Mouse (Mus musculus) kidney, adult 11 months (tissue): Measurements from ENCODE around the gene Fam124a.
"Not testable (repeated sequence)": the region's sequence is repeated elsewhere in the genome, so short reads cannot be mapped to it uniquely, and the experiment has no call there.

Source experiments
- DNase-seq: peaks from one replicate; pipeline ENCODE4 v3.0.0; 2022

The Fam124a gene

GRCm38 (mm10) chr14:62575862-62576261, 20.3 kb downstream of the Fam124a start:
- no peak for DNase-seq

DNA sequence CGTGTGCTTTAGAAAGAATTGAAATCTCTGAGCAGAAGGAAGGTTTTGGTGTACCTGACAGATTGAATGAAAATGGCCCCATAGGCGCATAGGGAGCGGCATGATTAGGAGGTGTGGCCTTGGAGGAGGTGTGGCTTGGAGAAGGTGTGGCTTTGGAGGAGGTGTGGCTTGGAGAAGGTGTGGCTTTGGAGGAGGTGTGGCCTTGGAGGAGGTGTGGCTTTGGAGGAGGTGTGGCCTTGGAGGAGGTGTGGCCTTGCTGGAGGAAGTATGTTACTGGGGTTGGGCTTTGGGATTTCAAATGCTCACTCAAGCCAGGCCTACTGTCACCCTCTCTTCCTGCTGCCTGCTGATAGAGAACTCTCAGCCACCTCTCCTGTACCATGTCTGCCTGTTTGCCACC, 25.4 kb downstream of the Fam124a start:
- DNase-seq = no peak

DNA sequence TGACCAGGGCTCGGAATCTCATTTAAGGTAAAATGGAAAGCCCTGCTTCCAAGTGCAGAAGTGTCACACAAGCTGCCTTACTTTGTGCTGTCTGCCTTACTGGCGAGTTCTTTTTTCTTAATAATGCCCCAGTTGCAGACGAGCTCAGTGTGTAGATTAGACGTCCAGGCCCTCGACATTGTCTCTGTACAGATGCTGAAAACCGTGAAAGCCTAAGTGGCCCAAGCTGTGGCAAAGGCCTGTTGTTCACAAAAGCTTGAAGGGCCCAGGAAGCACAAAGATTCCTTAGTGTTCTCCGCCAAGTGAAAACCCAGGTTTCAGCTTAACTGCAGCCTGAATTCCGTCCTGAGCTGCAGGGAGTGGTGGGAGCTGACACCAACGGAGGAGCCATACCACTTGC, 26.2 kb downstream of the Fam124a start:
- DNase-seq = no peak

- DNase-seq = no peak
Observed at GRCm38 (mm10) chr14:62584637-62585036, 29.1 kb downstream of the Fam124a start.

- DNase-seq = peak; percentile 39
Observed at GRCm38 (mm10) chr14:62585338-62585737, 29.8 kb downstream of the Fam124a start.

GRCm38 (mm10) chr14:62600109-62600522, 44.6 kb downstream of the Fam124a start:
- no peak for DNase-seq

GRCm38 (mm10) chr14:62602271-62602670, 46.7 kb downstream of the Fam124a start:
- DNase-seq = no peak

GRCm38 (mm10) chr14:62602869-62603268, 47.3 kb downstream of the Fam124a start:
- no peak for DNase-seq

GRCm38 (mm10) chr14:62607791-62608196, 52.3 kb downstream of the Fam124a start:
- DNase-seq = no peak

- no peak for DNase-seq
Observed at GRCm38 (mm10) chr14:62609904-62610303, 54.4 kb downstream of the Fam124a start.

DNA sequence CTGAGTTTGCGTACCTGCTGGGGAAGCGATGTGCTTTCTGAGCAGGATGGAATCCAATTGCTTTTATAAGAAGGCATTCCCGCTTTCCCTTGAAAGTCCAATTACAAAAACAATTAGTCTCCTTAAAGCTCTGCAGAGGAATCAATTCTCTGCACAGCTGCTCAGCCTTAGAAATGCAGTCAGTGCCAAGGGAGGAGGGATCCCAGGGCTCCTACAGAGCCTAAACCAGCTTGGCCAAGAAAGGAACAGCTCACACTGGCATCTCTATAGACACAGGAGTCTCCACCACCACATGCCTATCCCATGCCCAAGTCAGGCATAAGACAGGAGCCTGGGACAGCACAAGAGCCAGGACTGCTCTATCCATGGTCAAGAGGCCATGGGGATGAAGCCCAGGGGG, 66.9 kb downstream of the Fam124a start:
- DNase-seq = no peak

DNA sequence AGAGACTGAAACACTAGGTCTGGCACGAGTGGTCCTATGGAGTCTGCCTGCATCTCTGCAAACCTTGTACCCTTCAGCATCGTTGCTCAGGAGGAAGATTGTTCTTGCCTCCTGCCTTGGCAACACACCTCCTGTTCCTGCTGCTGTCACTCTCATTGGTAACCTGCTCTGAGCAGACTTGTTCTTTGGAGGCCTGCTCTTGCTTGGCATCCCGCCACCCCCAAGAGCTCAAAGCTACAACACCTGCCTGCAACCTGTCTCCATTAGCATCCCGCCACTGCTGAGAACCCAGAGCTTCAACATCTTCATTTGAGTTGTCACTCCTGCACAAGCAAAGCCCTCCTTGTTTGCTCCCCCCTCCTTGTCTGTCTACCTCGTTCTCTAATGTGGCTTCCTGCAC, 72.4 kb downstream of the Fam124a start:
- no peak for DNase-seq

GRCm38 (mm10) chr14:62637436-62638344, 82.2 kb downstream of the Fam124a start:
- DNase-seq = no peak

- no peak for DNase-seq
Observed at GRCm38 (mm10) chr14:62638345-62638702, 82.8 kb downstream of the Fam124a start.

- no peak for DNase-seq
Observed at GRCm38 (mm10) chr14:62639111-62639510, 83.6 kb downstream of the Fam124a start.

- DNase-seq = no peak
Observed at GRCm38 (mm10) chr14:62639551-62639950, 84.0 kb downstream of the Fam124a start.

- DNase-seq = no peak
Observed at GRCm38 (mm10) chr14:62640396-62640795, 84.9 kb downstream of the Fam124a start.

- not testable (repeated sequence) for DNase-seq
Observed at GRCm38 (mm10) chr14:62642368-62642767, 86.8 kb downstream of the Fam124a start.

DNA sequence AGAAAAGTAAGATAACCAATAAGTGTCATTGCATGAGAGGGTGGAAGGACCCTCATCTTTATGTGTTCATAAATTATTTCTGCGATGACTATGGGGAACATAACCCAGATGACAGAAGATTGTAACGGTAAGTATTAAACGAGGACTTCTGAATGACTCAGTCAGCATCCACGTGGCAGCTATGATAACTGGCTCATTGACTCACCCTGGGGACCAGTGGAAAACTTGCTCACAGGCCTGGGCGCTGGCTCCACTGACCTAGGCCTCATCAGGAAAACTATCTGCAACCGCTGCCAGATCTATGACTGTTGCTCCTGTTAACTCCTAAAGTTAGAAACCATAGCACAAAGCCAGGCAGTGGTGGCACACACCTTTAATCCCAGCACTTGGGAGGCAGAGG, 92.9 kb downstream of the Fam124a start:
- no peak for DNase-seq

GRCm38 (mm10) chr14:62650376-62650775, 94.8 kb downstream of the Fam124a start:
- no peak for DNase-seq

DNA sequence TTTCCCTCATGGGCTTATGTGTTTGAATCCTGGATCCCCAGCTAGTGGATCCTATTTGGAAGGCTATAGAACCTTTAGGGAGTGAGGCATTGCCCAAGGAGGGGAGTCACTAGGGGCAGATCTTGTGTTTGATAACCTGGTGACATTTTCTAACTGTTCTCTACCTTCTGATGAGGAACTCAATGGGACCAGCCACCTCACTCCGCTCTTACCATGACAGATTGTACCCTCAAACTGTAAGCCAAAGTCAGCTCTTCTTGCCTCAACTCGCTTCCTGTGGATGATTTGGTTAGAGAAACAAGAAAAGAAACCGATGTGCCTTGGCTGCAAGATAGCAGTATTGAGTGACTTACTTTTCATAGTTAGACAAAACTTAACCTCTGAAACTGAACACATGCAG, 96.2 kb downstream of the Fam124a start:
- no peak for DNase-seq

DNA sequence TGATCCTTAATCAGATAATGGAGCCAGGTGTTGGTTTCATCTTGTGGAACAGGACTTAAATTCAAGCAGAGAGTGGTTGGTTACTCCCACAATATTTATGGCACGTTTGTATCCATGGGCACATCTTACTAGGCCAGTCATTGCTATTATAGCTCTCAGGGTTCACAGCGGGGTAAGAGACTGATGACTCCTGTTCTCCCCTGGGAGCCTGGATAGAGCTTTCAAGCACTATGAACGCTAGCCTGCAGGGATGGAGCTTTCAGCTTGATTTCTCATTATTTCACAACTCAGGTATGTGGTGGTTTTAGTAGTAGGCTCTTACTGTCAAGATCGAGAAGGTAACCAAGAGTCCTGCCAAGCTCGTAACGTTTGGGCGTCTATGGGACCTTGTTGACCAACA, 100.5 kb downstream of the Fam124a start:
- DNase-seq = no peak

GRCm38 (mm10) chr14:62657469-62657868, 101.9 kb downstream of the Fam124a start:
- no peak for DNase-seq
